Mouse (Mus musculus): ENCODE measurements at regions not wholly inside any gene's neighbourhood (a gene's known extent, or its start where the extent isn't known, plus 50 kb on each side); places are given as distances from the start of the nearest gene placed in this dataset. TPM values are rescaled to one million over a fixed set of nuclear protein-coding genes. Genes with fewer than 3 reads are reported as not detected.

- Histone ChIP-seq H3K36me3 (ENCODE audit: control insufficient read depth, insufficient read depth) (no peaks in the 10 kb centered on the region), H3K4me1 (replicated peaks; ENCODE audit: control insufficient read depth, insufficient read depth, low read length) (no peaks in the 10 kb centered on the region), H3K4me3 (replicated peaks; ENCODE audit: low read length) (no peak overlapping the region), H3K9ac (replicated peaks; ENCODE audit: low read depth, low read length) (no peak overlapping the region), H3K4me2 (ENCODE audit: low read length) (no peak overlapping the region), H3K27me3 (replicated peaks; ENCODE audit: control insufficient read depth, insufficient read depth, low read length) (no peaks in the 10 kb centered on the region), H3K9me3 (ENCODE audit: control insufficient read depth, low read length) (no peaks in the 10 kb centered on the region), H3K27ac (ENCODE audit: low read length) (no peak overlapping the region)
- 31% methylated on average over 1 of the region's 1 CpGs for WGBS
- ATAC-seq = no peak
These were observed 57.7 kb upstream of the Meox2 start for GRCm38 (mm10) chr12:37050596-37050995.

- no peaks in the 10 kb centered on the region for H3K9me3 ChIP-seq (ENCODE audit: control insufficient read depth, low read length)
- WGBS = 64% methylated on average over 3 of the region's 3 CpGs
- no peak overlapping the region for H3K9ac ChIP-seq (replicated peaks; ENCODE audit: low read depth, low read length)
- H3K27me3 ChIP-seq (replicated peaks; ENCODE audit: control insufficient read depth, insufficient read depth, low read length) = no peaks in the 10 kb centered on the region
- no peak for ATAC-seq
- H3K36me3 ChIP-seq (ENCODE audit: control insufficient read depth, insufficient read depth) = no peaks in the 10 kb centered on the region
- no peak overlapping the region for H3K4me2 ChIP-seq (ENCODE audit: low read length)
- H3K27ac ChIP-seq (ENCODE audit: low read length) = no peak overlapping the region
- no peak overlapping the region for H3K4me3 ChIP-seq (replicated peaks; ENCODE audit: low read length)
- H3K4me1 ChIP-seq (replicated peaks; ENCODE audit: control insufficient read depth, insufficient read depth, low read length) = no peaks in the 10 kb centered on the region
These were observed 50.9 kb upstream of the Meox2 start for GRCm38 (mm10) chr12:37057411-37057810.

Small RNAs in the stretch of these regions (microRNA-seq; reads per million reads assigned to microRNA genes)
- not detected for gene Gm44326
- 61.3 reads per million, percentile 47 among the genes with 10 or more reads in this experiment for gene Mir5099
